Mouse (Mus musculus): Measurements from ENCODE around the gene Foxe1. TPM values are rescaled to one million over a fixed set of nuclear protein-coding genes. Genes with fewer than 3 reads are reported as not detected.

The Foxe1 gene
- total RNA-seq, 2 experiments from 2014 or later, result not detected

- no peak for DNase-seq (ENCODE audit: low spot score in 2 of 2)
Observed at GRCm38 (mm10) chr4:46347580-46348515, 4.4 kb downstream of the Foxe1 start.

- no peak for DNase-seq (ENCODE audit: low spot score in 2 of 2)
Observed at GRCm38 (mm10) chr4:46348897-46349296, 5.5 kb downstream of the Foxe1 start.

GRCm38 (mm10) chr4:46349530-46349929, 6.1 kb downstream of the Foxe1 start:
- no peak for DNase-seq (ENCODE audit: low spot score in 2 of 2)

- DNase-seq (ENCODE audit: low spot score in 2 of 2), result no peak
Observed at GRCm38 (mm10) chr4:46353045-46353444, 9.6 kb downstream of the Foxe1 start.

GRCm38 (mm10) chr4:46356351-46357133, 13.1 kb downstream of the Foxe1 start:
- DNase-seq (ENCODE audit: low spot score in 2 of 2), result peak; percentile 46 to 51

GRCm38 (mm10) chr4:46359539-46360253, 16.3 kb downstream of the Foxe1 start:
- no peak for DNase-seq (ENCODE audit: low spot score in 2 of 2)

- no peak for DNase-seq (ENCODE audit: low spot score in 2 of 2)
Observed at GRCm38 (mm10) chr4:46361258-46361657, 17.8 kb downstream of the Foxe1 start.

- DNase-seq (ENCODE audit: low spot score in 2 of 2), result no peak
Observed at GRCm38 (mm10) chr4:46364360-46364759, 21.0 kb downstream of the Foxe1 start.

- no peak for DNase-seq (ENCODE audit: low spot score in 2 of 2)
Observed at GRCm38 (mm10) chr4:46367487-46367959, 24.1 kb downstream of the Foxe1 start.

GRCm38 (mm10) chr4:46369070-46369469, 25.7 kb downstream of the Foxe1 start:
- DNase-seq (ENCODE audit: low spot score in 2 of 2), result no peak

- DNase-seq (ENCODE audit: low spot score in 2 of 2), result no peak
Observed at GRCm38 (mm10) chr4:46370406-46370805, 27.0 kb downstream of the Foxe1 start.

GRCm38 (mm10) chr4:46371030-46371429, 27.6 kb downstream of the Foxe1 start:
- peak; percentile 48 to 66 for DNase-seq (ENCODE audit: low spot score in 2 of 2)

- DNase-seq (ENCODE audit: low spot score in 2 of 2), result no peak
Observed at GRCm38 (mm10) chr4:46374455-46374854, 31.0 kb downstream of the Foxe1 start.

GRCm38 (mm10) chr4:46374869-46375368, 31.5 kb downstream of the Foxe1 start:
- DNase-seq (ENCODE audit: low spot score in 2 of 2), result peak; percentile 35 to 71

- no peak for DNase-seq (ENCODE audit: low spot score in 2 of 2)
Observed at GRCm38 (mm10) chr4:46388556-46388955, 45.1 kb downstream of the Foxe1 start.

- peak; percentile 88 to 89 for DNase-seq (ENCODE audit: low spot score in 2 of 2)
Observed at GRCm38 (mm10) chr4:46389013-46389611, 45.7 kb downstream of the Foxe1 start, which contains the start of gene Trmo. TSS of gene Trmo (minus strand) at chr4:46389437.

- no peak for DNase-seq (ENCODE audit: low spot score in 2 of 2)
Observed at GRCm38 (mm10) chr4:46389612-46390341, 46.4 kb downstream of the Foxe1 start.

GRCm38 (mm10) chr4:46390390-46390970, 47.1 kb downstream of the Foxe1 start:
- DNase-seq (ENCODE audit: low spot score in 2 of 2), result peak in 1 of 2 experiments; percentile 68

- no peak for DNase-seq (ENCODE audit: low spot score in 2 of 2)
Observed at GRCm38 (mm10) chr4:46394388-46394787, 51.0 kb downstream of the Foxe1 start.

All from adrenal gland, postnatal 4 days (tissue).